Mouse (Mus musculus): ENCODE data around the gene Gm10392. TPM values are rescaled to one million over a fixed set of nuclear protein-coding genes. Genes with fewer than 3 reads are reported as not detected.

The Gm10392 gene
- total RNA-seq, 2 experiments from 2014 or later: not detected

- DNase-seq: peak; percentile 78 to 82
- intact Hi-C loops (cut with DNase I): no loop called here
These were observed 10.7 kb downstream of the Gm10392 start for GRCm38 (mm10) chr11:77508068-77509021.

- DNase-seq: no peak
These were observed 11.6 kb downstream of the Gm10392 start for GRCm38 (mm10) chr11:77507426-77507825.

DNA sequence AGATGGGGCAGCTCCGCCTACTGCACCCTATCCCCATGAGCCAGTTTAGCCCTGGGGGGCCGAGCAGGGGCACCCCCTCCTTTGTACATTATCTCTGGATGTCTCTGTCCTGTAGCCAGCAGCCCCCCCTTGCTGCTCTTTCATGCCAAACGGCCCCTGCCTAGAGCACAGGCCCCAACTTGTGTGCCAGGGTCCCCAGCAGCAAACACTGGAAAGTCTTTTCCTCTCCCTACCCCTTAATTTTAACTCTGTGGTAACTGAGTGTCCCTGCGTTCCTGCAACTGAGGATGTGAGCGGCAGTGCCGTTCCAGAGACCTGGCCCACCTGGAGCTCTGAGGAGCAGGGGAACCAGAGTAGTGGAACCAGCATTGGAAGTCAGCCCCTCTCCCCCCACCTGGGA, 12.1 kb downstream of the Gm10392 start:
- intact Hi-C loops (cut with DNase I): no loop called here
- no peak for DNase-seq

More at GRCm38 (mm10) chr11:77507426-77507825, 11.6 kb downstream of the Gm10392 start:
- intact Hi-C loops (cut with DNase I): no loop called here

GRCm38 (mm10) chr11:77506273-77506672, 12.7 kb downstream of the Gm10392 start:
- DNase-seq: peak in 1 of 2 experiments; percentile 8
- intact Hi-C loops (cut with DNase I): no loop called here

DNA sequence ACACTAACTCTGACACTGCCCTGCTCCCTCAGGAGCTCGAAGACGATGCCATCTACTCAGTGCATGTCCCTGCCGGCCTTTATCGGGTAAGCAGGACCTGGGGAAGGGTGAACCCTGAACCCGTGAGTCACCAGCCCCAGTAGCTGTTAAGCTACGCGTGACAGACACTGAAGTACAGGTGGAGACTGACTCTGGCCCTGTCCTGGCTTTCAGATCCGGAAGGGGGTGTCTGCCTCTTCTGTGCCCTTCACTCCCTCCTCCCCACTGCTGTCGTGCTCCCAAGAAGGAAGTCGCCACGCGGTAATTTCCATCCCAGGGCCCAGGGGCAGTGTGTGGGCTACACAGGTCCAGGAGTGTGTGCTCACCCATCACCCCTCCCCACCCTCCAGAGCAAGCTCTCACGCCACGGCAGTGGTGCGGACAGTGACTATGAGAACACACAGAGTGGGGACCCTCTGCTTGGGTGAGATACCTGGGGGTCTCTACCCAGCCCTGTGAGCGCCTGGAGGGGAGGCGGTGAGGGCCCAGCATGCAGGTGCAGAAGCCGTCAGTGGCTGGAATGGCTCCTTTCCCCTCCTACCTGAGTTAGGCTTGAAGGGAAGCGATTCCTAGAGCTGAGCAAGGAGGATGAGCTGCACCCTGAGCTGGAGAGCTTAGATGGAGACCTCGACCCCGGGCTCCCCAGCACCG, 13.6 kb downstream of the Gm10392 start:
- intact Hi-C loops (cut with DNase I): no loop called here
- DNase-seq: no peak

DNA sequence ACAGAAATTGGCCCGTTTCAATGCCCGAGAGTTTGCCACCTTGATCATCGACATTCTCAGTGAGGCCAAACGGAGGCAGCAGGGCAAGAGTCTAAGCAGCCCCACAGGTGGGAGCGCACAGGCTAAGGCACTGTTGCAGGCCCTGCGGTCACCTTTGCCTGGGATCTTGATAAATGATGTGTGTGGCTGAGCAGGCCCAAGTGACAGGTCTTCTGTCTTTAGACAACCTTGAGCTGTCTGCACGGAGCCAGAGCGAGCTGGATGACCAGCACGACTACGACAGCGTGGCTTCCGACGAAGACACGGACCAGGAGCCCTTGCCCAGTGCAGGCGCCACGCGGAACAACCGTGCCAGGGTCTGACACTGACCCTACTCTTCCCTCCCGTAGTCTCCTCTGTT, 14.6 kb downstream of the Gm10392 start:
- intact Hi-C loops (cut with DNase I): no loop called here

GRCm38 (mm10) chr11:77503511-77503910, 15.5 kb downstream of the Gm10392 start:
- intact Hi-C loops (cut with DNase I): no loop called here
- DNase-seq: peak in 1 of 2 experiments; percentile 43

More for the DNA sequence above, 14.6 kb downstream of the Gm10392 start:
- peak in 1 of 2 experiments; percentile 17 for DNase-seq

- intact Hi-C loops (cut with DNase I): no loop called here
These were observed 16.5 kb downstream of the Gm10392 start for GRCm38 (mm10) chr11:77502481-77502880.

GRCm38 (mm10) chr11:77501971-77502370, 17.0 kb downstream of the Gm10392 start:
- intact Hi-C loops (cut with DNase I): no loop called here

More at GRCm38 (mm10) chr11:77502481-77502880, 16.5 kb downstream of the Gm10392 start:
- no peak for DNase-seq

GRCm38 (mm10) chr11:77501392-77501791, 17.6 kb downstream of the Gm10392 start:
- intact Hi-C loops (cut with DNase I): no loop called here
- peak; percentile 59 to 66 for DNase-seq

More at GRCm38 (mm10) chr11:77501971-77502370, 17.0 kb downstream of the Gm10392 start:
- no peak for DNase-seq

GRCm38 (mm10) chr11:77500361-77501325, 18.4 kb downstream of the Gm10392 start:
- no peak for DNase-seq
- intact Hi-C loops (cut with DNase I): loop anchor here (1.0 kb wide), 1 partner anchor 9 kb away; no protein-coding TSS in a partner anchor

- intact Hi-C loops (cut with DNase I): no loop called here
- DNase-seq: no peak
These were observed 19.6 kb downstream of the Gm10392 start for GRCm38 (mm10) chr11:77499354-77499753.

GRCm38 (mm10) chr11:77498261-77499139, 20.5 kb downstream of the Gm10392 start:
- DNase-seq: no peak
- intact Hi-C loops (cut with DNase I): no loop called here

DNA sequence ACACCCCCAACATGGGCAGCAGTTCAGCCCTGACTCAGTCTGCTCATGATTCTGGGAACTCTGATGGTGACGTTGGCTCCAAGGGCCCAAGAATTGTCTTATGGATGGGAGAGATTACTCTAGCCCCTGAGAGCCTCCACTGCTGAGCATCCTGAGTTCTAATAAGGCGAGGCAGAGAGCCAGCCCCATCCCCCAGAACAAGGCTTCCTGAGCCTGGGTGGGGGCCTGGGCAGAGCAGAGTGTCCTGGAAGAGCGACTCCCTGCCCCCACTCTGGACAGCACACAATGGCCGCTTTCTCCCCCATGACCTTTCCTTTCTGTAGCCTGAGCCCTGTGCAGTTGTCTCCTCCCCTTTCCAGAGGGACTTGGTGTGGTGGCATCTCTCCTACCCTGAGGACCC, 21.1 kb downstream of the Gm10392 start:
- no peak for DNase-seq
- intact Hi-C loops (cut with DNase I): no loop called here

DNA sequence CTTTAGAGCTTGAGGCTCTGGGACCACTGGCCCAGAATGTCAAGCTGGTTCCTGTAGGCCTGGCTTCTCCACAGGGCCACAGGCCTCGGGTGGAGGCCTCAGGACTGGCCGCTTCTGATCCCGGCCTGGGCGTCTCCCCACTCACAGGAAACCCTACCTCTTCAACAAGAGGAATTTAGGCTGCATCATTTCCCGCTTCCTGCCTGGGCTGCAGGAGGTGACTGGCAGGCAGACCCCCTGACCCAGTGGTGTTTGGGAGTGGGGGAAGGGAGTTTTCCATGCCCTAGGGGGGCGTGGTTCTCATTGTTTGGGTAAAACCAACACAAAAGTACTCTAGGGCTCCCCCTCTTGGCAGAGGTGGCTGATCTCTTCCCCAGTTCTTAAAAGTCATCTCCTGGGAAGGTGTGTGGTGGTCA, 21.6 kb downstream of the Gm10392 start:
- DNase-seq: no peak
- intact Hi-C loops (cut with DNase I): no loop called here

GRCm38 (mm10) chr11:77495507-77495906, 23.5 kb downstream of the Gm10392 start:
- intact Hi-C loops (cut with DNase I): no loop called here
- DNase-seq: no peak

GRCm38 (mm10) chr11:77494782-77495181, 24.2 kb downstream of the Gm10392 start:
- intact Hi-C loops (cut with DNase I): loop anchor here (5.0 kb wide), 1 partner anchor 133 kb away; no protein-coding TSS in a partner anchor
- no peak for DNase-seq

- intact Hi-C loops (cut with DNase I): loop anchor here (5.0 kb wide), 1 partner anchor 133 kb away; no protein-coding TSS in a partner anchor
These were observed 24.7 kb downstream of the Gm10392 start for GRCm38 (mm10) chr11:77494344-77494676.

More at GRCm38 (mm10) chr11:77494344-77494676, 24.7 kb downstream of the Gm10392 start:
- DNase-seq: no peak

All from gastrocnemius, postnatal 36 days (tissue).